18 mouse cellular contexts compared by ENCODE assay signal in the genomic region with DNA sequence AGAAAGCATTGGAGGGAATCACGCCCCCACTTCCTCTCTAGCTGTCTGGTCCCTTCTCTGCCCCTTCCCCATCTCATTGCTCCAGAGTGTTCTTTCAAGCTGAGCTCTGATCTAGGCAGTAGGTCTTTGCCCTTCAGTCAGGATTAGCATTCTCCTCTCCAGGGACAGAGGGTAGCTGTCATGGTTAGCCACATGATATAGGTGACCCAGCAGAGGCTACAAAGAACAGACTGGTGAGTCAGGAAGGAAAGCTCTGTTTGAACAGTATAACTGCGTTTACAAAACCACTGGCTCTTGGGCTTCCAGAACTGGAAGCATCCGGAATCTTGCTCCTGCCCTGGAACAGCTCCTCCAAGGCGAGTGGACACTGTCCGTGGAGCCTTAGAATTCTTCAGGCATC.
"Had no signal": no experiment of that assay in that cellular context is flagged by ENCODE, and none has a peak within 500 bp of the region (broad histone marks: within the 10 kb centered on the region; RNA-seq: fewer than 3 reads in every experiment).

No protein-coding gene starts in this region.

- H3K27ac ChIP-seq: midbrain, embryonic 10.5 days; midbrain, embryonic 12.5 days; neural tube, embryonic 13.5 days; neural tube, embryonic 15.5 days had no signal

- H3K4me2 ChIP-seq: lung, embryonic 14.5 days; midbrain, embryonic 12.5 days; neural tube, embryonic 13.5 days; neural tube, embryonic 15.5 days had no signal

- H3K4me3 ChIP-seq: midbrain, embryonic 10.5 days; midbrain, embryonic 12.5 days; myocyte; neural tube, embryonic 13.5 days; neural tube, embryonic 15.5 days had no signal

- ATAC-seq: midbrain, embryonic 16.5 days had no signal

- H3K9me3 ChIP-seq: midbrain, embryonic 10.5 days; midbrain, embryonic 12.5 days; neural tube, embryonic 13.5 days; neural tube, embryonic 15.5 days had no signal

- H3K4me1 ChIP-seq: midbrain, embryonic 10.5 days; midbrain, embryonic 12.5 days; neural tube, embryonic 15.5 days had no signal

- H3K36me3 ChIP-seq: midbrain, embryonic 10.5 days; midbrain, embryonic 12.5 days; neural tube, embryonic 13.5 days; neural tube, embryonic 15.5 days had no signal

- H3K27me3 ChIP-seq: midbrain, embryonic 12.5 days; neural tube, embryonic 13.5 days; neural tube, embryonic 15.5 days had no signal

- H3K9ac ChIP-seq: lung, embryonic 14.5 days; midbrain, embryonic 12.5 days; neural tube, embryonic 13.5 days; neural tube, embryonic 15.5 days had no signal

- DNase-seq: lung, adult 18-20 months; lung, embryonic 14.5 days; lung, postnatal 10 days; lung, postnatal 4 days; midbrain, embryonic 14.5 days; retina, postnatal 1 day; right cerebral cortex, adult 18-20 months; right cerebral cortex, postnatal 25 days; right cerebral cortex, postnatal 4 days; spleen, adult 18-20 months; thymus, adult 2 months; thymus, postnatal 25 days had no signal
